Mouse (Mus musculus) NIH3T3 (cell line): Measurements from ENCODE around the gene Nup98.
A peak's percentile ranks its signal among the peaks of the same experiment; 100 is the strongest.

Source experiments
- DNase-seq: peaks from one replicate; pipeline ENCODE4 v3.0.0-alpha.2; 2012; ENCODE audit warnings: low read depth

Gene Nup98

DNA sequence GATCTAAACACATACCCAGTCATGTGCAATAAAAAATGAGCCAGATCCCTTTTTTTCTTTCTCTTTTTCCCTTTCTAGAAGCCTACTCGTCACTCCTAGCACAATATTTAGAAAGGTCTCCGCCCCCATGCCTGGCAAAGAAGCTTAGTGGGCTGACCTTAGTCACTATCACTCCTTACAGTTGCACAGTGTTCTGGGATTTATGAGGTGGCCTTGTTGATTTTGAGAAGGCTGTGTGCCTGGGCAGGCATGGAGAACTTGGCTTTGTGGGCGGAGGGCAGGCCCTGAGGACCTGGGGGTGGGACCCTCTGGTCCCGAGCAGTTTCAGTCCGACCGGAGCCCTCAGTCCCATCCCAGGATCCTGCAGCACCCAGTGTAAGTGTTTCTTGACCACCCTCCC is 19.8 kb upstream of the Nup98 start:
- no peak for DNase-seq

DNA sequence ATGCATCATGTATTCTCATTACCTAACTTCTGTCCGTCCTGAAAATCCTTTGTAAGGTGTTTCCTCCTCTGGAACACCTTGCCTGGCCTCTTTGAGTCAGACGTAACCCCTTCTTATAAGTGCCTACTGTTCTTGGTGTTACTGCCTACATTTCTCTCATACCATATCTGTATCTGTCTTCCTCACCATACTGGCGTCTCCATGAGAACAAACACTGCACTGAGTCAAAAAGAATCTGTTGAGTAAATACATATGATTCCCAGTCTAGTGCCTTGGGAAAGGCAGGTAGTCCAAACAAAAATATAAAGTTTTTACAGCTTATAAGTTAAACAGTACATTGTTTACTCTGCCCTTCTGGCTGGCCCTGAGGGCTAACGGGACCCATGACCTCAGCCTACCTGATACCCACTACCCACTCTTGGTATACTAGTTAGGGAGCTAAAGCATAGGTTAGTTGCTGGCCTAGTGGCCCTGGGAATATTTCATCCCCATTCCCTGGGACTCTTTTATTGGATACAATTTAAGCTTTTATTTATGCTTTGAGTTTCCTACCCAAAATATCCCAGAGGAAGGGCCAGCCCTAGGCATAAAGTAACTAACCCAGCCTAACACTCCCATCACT is 18.2 kb upstream of the Nup98 start:
- DNase-seq = no peak

DNA sequence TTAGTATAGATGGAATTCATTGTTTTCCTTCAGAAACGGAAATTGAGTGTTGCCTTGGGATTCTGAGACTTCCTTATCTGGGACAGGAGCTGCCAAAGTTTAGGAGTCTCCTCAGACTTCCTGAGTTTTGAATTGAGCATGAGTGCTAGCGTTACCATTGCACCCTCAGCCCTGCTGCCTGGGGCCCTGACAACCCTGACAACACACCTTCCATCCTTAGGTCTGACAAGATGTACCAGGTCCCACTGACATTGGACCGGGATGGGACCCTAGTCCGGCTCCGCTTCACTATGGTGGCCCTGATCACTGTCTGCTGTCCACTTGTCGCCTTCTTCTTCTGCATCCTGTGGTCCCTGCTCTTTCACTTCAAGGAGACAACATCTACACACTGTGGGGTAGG is 16.1 kb upstream of the Nup98 start:
- DNase-seq = no peak

DNA sequence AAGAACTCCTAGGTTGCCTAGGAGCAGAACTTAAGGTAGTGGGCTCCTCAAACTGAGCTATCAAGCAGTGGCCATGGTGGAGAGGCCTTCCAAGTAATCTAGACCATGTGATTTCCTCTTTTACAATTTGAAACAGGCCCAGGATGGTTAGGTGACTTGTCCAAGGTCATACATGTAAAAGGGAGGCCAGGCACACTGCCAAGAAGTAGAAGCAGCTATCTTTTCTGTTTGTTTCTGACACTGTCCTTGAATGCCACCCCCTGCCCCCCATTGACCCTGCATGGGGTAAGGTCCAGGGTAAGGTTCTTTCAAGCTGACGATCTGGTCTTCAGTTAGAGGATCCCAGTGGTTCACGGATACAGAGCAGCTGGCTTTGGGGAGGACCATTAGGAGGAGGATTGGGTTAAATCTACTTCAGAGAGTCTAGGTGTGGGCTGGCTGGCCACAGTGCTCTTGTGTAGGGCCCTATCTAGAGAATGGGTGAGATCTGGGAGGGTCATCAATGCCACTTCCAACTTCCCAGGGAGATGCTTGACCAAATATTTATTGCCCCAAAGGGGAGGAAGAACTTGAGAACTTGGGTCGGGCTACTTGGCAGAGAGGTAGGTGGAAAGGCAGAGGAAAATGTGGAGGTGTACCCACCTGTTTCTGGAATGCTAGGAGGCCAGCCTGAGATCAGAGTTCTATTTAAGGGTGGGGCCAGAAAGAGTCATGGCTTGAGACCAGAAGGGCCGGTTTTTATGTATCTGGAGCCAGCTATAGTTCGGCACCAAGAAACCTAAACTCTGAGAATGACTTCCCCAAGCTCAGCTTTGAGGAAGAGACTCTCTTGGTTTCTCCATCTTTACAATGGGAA is 14.1 kb upstream of the Nup98 start:
- no peak for DNase-seq

DNA sequence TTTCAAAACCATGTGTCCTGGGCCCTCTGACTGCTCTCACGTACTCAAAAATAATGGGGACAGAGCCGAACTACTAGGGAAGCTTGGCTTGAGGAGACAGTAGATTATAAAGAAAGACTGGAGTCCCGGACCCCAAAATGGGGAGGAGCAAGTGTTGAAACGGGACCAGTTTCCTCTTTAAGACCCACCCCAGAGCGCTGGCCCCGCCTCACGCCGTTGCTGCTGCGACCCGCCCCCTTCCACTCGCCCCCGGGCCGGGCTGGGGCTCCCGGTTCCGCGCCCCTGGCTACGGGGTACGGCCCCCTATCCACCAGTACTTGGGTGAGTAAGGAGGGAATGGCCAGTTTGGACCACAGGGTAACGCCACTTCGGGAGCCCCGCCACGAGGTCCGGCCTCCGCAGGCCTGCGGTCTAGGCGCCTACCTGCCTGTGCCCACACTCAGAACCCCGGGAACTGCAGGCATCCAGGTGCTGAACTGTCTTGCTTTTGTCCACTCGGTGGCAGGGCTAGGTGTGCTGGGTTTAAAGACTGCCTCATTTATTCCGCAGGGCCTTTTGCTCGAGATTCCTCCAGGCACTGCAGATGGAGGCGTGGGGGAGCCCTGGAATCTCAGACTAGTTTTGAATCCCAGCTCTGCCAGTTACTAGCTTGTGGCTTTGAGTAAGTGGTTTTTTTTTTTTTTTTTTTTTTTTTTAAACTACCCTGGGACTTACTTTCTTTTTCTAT is 13.0 kb upstream of the Nup98 start:
- DNase-seq = peak; percentile 68

DNA sequence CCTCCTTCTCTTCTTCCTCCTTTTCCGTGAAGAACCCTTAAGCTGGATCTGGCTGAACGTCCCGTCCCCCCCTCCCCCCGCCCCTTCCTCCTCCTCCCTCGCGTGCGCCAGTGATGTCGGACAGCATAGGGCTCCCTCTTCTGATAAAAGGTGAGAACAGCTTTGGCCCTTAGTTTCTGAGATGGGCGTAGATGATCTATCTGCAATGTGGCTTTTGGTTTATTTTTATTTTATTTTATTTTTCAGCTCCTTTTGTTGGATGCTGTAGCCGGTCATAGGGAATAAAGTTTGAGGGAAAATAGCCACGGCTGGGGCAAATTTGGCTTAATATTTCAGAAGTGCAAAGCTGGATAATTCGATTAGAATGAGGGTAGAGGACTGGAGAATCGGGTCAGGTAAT is 12.4 kb upstream of the Nup98 start:
- DNase-seq = peak; percentile 79

DNA sequence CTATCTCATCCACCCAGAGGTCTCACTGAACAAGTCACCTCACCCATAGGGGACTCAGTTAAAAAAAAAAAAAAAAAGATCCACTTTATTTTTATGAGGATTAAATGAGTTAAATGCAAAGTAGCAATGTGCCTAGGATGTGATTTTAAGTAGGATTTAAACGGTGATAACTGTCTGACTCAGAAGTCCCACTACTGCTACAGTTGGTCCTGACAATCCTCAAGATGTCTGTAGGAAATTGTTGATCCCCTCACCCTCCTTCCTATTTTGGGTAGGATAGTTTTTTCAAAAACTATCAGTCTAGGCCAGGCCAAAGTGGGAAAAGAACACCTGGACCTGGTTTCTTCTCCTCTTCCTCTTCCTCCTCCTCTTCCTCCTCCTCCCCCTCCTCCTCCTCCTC is 11.9 kb upstream of the Nup98 start:
- DNase-seq = peak; percentile 13

DNA sequence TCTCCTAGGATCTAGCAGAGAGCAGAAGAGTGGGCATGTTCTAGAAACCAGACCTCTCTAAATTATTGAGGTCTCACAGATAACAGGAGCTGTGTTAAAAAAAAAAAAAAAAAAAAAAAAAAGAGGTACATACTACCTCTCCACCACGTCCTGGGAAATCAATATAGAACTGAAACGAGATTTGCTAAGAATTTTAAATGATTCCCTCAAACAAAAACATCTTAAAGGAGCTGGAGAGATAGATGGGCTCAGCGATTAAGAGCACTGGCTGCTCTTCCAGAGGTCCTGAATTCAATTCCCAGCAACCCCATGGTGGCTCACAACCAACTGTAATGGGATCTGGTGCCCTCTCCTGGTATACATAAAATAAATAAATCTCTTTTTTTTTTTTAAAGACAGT is 1.1 kb upstream of the Nup98 start:
- DNase-seq = peak; percentile 13

DNA sequence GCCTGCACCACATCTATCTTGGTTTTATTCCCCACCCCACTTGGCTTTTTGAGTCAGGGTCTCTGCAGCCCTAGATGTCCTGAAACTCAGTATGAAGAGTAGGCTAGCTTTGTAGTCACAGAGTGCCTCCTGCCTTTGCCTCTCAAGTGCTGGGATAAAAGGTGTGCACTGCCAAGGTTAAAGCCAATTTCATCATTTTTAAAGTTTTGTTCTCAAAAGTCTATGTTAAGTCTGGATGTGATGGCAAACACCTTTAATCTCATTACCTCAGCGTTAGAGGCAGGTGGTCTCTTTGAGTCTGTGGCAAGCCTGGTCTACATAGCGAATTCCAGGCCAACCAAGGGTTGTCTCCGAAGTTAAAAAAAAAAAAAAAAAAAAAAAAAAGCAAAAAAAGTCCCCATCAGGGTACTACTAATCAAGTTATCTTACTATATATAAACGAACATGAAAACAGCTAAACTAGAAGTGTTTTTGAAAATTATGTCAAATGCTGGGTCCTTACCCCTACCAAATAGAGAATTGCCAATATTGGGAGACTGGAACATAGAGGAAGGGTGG is 1.1 kb downstream of the Nup98 start:
- no peak for DNase-seq

DNA sequence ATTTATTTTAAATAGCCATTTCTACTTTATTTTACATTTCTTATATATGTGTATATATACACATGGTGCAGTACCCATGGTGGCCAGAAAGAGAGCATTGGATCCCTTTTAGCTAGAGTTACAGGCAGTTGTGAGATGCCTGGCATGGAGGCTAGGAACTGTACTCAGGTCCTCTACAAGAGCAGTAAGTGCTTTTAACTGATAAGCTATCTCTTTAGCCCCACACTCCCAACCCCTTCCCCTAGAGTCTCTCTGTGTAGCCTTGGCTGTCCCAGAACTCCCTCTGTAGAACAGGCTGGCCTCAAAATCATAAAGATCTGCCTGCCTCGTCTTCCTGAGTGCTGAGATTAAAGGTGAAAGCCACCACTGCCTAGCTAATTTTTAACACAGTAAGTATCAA is 4.3 kb downstream of the Nup98 start:
- peak; percentile 9 for DNase-seq

DNA sequence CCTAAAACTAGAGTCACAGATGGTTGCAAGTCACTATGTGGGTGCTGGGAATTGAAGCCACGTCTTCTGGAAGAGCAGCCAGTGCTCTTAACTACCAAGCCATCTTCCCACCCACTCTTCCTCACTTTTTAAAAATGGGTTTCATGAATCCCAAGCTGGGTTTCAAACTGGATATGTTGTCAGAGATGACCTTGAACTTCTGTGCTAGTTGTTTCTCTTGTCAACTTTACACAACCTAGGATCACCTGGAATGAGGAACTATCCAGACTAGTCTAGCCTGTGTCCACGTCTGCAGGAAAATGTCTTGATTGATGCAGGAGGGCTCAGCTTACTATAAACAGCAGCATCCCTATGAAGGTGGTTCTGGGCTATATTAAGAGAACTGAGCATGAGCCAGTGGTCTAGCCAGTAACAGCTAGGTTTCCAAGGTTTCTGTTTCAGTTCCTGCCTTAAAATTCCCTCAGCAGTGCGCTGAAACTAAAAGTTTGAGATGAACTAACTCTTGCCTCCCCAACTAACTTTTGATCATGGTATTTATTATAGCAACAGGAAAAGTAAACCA is 5.6 kb downstream of the Nup98 start:
- no peak for DNase-seq

DNA sequence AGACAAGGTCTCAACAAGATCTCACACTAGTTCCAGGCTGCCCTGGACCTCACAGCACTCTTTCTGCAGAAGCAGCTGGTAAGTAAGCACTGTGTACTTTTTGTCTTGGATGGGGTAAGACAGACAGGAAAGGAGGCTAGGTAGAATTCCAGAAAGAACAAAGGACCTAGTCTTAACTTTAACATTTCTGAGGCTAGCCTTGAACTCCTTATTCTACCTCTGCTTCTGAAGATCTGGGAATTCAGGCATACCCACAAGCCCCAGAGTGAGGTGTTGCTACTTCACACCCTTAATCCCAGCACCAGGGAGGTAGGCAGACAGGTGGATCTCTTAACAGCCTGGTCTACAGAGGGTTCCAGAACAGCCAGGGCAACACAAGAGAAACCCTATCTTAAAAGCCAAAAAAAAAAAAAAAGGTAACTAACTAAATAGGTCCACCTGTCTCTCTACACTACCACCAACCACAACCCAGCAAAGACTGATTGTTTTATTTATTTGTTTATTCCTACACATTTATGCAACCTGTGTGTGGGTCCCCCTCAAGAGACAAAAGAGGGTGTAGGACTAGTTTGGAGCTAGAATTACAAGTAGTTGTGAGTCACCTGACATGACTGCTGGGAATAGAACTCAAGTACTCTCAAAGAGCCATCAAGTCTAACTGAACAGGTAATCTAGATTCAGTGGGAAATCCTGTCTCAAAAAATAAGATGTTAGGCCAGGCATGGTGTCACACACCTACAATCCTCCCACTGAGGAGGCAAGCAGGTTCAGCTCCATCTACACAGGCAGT is 8.8 kb downstream of the Nup98 start:
- no peak for DNase-seq

DNA sequence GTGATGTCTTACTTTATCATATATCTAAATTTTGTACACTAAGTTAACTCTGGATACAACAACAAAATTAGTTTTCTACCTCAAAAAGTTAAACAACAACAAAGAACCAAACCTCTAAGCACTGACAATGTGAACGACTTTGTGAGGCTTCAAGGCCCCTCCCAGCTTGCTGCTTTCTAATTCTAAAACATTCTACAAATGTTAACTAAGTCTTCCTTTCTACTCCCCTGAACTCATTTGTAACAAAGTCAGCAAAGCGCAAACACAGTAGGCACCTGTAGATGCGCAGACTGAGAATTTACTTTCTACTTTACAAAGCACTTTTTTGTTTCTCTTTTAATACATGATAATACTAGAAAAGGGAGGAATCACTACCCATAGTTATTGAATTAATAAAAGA is 9.4 kb downstream of the Nup98 start:
- no peak for DNase-seq

DNA sequence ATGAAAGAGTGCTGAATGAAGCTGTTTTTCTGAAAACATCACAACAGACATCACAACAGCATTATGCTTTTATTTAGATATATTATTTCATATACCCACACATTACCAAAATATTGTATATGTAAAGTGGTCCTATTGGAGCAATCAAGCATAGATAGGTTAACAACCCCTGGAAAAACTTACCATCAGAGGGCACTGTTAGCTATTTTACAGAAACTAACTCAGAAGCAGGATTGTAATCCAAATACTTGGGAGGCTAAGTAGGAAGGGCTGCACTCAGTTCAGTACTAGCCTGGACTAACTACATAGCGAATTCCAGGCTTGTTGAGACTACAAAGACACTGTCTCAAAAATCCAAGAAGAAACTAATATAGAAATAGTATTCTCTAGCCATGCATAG is 17.6 kb downstream of the Nup98 start:
- peak; percentile 34 for DNase-seq

DNA sequence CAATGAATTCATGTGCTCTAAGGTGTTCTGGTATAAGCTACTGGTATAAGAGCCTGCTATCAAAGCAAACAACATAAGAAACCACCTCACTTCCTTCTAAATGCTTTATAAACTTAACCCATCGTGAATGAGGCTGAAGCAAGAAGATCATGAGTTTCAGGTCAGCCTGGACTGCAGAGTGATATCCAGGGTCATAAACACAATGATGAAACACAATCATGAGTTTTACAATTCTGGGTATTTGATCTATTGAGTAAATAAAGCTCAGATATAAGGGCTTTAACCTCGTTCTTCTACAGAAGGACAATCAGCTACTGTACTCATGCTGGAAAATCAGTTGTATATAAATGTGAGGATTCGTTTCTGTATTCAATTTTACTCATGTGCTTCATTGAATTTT is 26.1 kb downstream of the Nup98 start:
- DNase-seq = no peak

DNA sequence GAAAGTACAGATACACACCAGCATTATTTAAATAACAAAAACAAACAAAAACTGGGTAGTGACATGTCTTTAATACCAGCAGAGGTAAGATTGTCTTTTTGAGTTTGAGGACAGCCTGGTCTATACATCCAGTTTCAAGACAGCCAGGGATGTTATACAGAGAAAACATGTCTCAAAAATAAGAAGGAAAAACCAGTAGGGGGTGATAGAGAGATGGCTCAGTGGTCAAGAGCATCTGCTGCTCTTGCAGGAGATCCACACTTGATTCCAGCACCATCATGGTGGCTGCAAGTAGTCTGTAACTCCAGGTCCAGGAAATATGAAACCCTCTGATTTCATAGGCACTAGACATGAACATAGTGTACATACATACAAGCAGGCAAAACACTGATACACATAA is 39.7 kb downstream of the Nup98 start:
- peak; percentile 10 for DNase-seq

DNA sequence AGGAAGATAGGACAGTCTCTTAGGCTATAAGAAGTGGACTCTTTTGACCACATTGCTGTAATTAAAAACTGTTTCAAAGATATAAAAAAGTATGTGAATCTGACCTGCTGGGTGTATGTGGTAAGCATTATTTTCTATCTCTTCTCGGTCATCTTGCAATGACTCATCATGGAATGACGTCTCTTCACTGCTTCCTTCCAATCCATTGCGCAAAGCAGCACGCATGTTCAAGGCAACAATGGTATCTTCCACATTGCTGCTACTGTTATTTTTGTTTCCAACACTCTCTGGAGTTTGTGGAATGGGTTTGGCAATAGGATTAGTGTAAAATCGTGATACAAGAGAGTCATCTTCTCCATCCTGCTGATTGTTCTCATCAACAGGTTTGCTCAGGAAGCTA is 56.3 kb downstream of the Nup98 start:
- DNase-seq = no peak

DNA sequence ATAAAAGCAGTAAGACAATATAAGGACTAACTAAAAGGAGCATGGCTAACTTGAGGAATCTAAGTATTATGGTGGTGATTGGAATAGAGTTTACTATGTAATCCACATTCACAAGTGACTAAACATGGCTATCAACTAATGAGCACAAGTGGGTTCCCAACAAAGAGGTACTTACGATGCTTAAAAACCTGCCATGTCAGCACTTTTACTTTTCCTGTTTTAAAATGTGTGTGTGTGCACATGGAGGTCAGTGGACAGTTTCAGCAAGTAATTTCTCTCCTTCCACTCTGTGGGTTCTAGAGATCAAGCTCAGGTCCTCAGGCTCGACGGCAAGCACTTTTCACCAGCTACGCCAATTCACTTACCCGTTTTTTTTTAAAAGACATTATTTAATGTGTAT is 72.1 kb downstream of the Nup98 start:
- DNase-seq = no peak

DNA sequence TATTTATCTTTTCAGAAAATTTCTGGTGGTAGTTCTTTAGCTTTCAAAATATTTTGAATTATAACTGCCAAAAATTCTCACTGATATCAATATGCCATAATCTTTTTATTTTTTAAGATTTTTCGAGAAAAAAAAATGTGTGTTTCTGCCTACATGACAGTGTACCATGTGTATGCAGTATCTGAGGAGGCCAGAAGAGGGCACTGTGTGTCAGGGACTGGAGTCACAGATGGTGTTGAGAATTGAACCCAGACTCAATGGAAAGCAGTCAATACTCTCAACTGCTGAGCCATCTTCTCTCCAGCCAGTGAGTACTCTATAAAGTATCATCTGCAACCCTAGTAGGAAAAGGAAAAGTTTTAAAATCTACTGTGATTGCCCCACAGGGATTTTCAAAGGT is 72.5 kb downstream of the Nup98 start:
- peak; percentile 52 for DNase-seq

DNA sequence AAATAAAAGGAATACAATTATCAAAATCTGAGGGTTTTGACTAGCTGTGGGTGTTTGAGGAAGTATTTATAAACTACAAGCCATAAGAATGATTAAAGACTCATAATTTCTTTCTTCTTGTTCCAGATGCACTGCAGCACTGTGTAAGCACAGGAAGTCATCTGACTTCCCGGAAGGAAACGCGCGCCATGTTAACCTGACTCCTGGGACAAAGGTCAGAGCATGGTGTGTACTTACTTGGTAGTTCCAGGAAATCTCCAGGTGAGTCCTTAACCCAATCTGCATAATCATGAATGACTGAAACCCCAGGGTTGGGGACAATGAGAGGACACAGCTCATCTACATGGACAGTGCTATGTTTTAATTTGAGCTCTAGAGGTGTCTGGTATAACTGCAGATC is 77.6 kb downstream of the Nup98 start:
- DNase-seq = no peak

DNA sequence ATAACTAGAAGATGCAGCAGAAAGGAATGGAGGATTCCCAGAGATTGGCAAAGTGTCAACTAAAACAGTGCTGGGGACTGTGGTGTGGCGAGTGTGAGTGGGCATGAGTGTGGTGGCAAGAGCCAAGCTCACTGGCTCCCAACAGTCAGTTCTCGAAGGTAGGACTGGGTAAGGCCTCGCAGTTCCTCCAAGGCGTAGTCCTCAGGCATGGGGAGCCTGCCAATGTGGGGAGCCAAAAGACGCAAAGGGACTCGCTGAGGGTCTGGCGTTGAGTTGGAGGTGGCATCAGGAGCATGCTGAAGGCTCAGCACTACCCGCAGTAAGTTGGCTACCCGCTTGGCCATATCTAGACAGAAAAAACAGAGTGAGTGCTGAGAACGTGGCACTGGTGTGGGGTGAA is 89.7 kb downstream of the Nup98 start:
- no peak for DNase-seq

DNA sequence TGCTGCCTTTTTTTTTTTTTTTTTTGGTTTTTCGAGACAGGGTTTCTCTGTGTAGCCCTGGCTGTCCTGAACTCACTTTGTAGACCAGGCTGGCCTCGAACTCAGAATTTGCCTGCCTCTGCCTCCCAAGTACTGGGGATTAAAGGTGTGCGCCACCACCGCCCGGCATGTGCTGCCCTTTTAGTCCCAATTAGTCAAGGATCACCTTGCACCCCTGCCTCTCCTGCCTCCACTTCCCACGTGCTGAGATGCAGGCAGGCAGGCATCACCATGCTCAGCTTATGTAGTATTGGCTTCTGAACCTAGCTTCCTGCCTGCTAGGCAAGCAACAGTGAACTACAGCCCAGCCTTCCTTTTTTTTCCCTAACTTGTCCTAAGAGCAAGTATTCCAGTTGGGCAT is 92.6 kb downstream of the Nup98 start:
- no peak for DNase-seq
